Mouse (Mus musculus) liver, embryonic 13.5 days (tissue): ENCODE data around the gene Eml1. TPM values are rescaled to one million over a fixed set of nuclear protein-coding genes. Genes with fewer than 3 reads are reported as not detected.
A peak's percentile ranks its signal among the peaks of the same experiment; 100 is the strongest.

Experiments
- ATAC-seq: fragments of 200-750 bp; cut with Nextera tagmentation; 2 replicates; pipeline ENCODE4 v1.8.0; 2017; ENCODE audit warnings: low read depth, mild to moderate bottlenecking, moderate number of reproducible peaks, moderate library complexity
- DNase-seq: peaks from one replicate; pipeline ENCODE4 v3.0.0; 2022
- H3K27ac ChIP-seq: fragments of 300-500 bp; sonication (generic); 2 replicates; pipeline ENCODE4 v1.5.1; 2015; ENCODE audit warnings: moderate library complexity, mild to moderate bottlenecking, inconsistent platforms
- H3K27me3 ChIP-seq: fragments of 300-500 bp; sonication (generic); 2 replicates; pipeline ENCODE4 v1.6.1; 2015; ENCODE audit warnings: mild to moderate bottlenecking, inconsistent platforms
- H3K36me3 ChIP-seq: fragments of 300-500 bp; sonication (generic); 2 replicates; pipeline ENCODE4 v1.6.1; 2015; ENCODE audit warnings: mild to moderate bottlenecking, inconsistent platforms
- H3K4me1 ChIP-seq: fragments of 300-500 bp; sonication (generic); replicated peaks from 2 replicates; pipeline ENCODE4 v1.6.1; 2015; ENCODE audit warnings: inconsistent platforms
- H3K4me2 ChIP-seq: fragments of 300-500 bp; sonication (generic); 2 replicates; pipeline ENCODE4 v1.6.1; 2015; ENCODE audit warnings: inconsistent platforms, mild to moderate bottlenecking, moderate library complexity
- H3K4me3 ChIP-seq: fragments of 300-500 bp; sonication (generic); replicated peaks from 2 replicates; pipeline ENCODE4 v1.5.1; 2015; ENCODE audit warnings: mild to moderate bottlenecking, inconsistent platforms
- H3K9ac ChIP-seq: fragments of 300-500 bp; sonication (generic); 2 replicates; pipeline ENCODE4 v1.6.1; 2015; ENCODE audit warnings: mild to moderate bottlenecking, inconsistent platforms
- H3K9me3 ChIP-seq: fragments of 300-500 bp; sonication (generic); replicated peaks from 2 replicates; pipeline ENCODE4 v1.6.1; 2016; ENCODE audit warnings: inconsistent platforms
- WGBS: fragments of 180-500 bp; shearing (Covaris S2); methylation state at CpG from one replicate; pipeline ENCODE4 v1.1.7; 2015; ENCODE audit not compliant: insufficient replicate concordance; 5-methylcytosine and 5-hydroxymethylcytosine counted together
- polyA plus RNA-seq: library from polyadenylated mRNA; unstranded; fragments of >200 nt; fragmentation: Nextera tagmentation; extraction: Ambion mirVana; gene quantifications from 2 replicates; pipeline ENCODE4 v1.2.1, GENCODE M21; 2015

Eml1 gene
- polyA plus RNA-seq, 1 experiment from 2014 or later: 5.5 TPM

GRCm38 (mm10) chr12:108519374-108519773, 148.6 kb downstream of the Eml1 start:
- H3K4me1 ChIP-seq: no peaks in the 10 kb centered on the region
- H3K27ac ChIP-seq: no peak overlapping the region
- H3K9me3 ChIP-seq: no peaks in the 10 kb centered on the region
- 49% methylated on average over 8 of the region's 8 CpGs for WGBS
- no peak overlapping the region for H3K4me3 ChIP-seq
- no peak for ATAC-seq
- no peaks in the 10 kb centered on the region for H3K36me3 ChIP-seq
- DNase-seq: no peak
- H3K9ac ChIP-seq: no peak overlapping the region
- no peaks in the 10 kb centered on the region for H3K27me3 ChIP-seq
- H3K4me2 ChIP-seq: no peak overlapping the region

GRCm38 (mm10) chr12:108529214-108529613, 158.5 kb downstream of the Eml1 start:
- peak; percentile 17 for DNase-seq
- H3K9me3 ChIP-seq: no peaks in the 10 kb centered on the region
- ATAC-seq: no peak
- H3K27me3 ChIP-seq: no peaks in the 10 kb centered on the region
- H3K4me3 ChIP-seq: no peak overlapping the region
- H3K9ac ChIP-seq: no peak overlapping the region
- no peak overlapping the region for H3K27ac ChIP-seq
- WGBS: 38% methylated on average over 8 of the region's 8 CpGs
- no peaks in the 10 kb centered on the region for H3K4me1 ChIP-seq
- H3K36me3 ChIP-seq: no peaks in the 10 kb centered on the region
- H3K4me2 ChIP-seq: no peak overlapping the region

GRCm38 (mm10) chr12:108534484-108534883, 163.7 kb downstream of the Eml1 start:
- no peak overlapping the region for H3K9ac ChIP-seq
- no peak overlapping the region for H3K4me3 ChIP-seq
- H3K9me3 ChIP-seq: no peaks in the 10 kb centered on the region
- no peak overlapping the region for H3K27ac ChIP-seq
- DNase-seq (no peak), ATAC-seq (no peak)
- WGBS: 59% methylated on average over 11 of the region's 11 CpGs
- H3K4me2 ChIP-seq: no peak overlapping the region
- H3K4me1 ChIP-seq: no peaks in the 10 kb centered on the region
- no peaks in the 10 kb centered on the region for H3K36me3 ChIP-seq
- no peaks in the 10 kb centered on the region for H3K27me3 ChIP-seq

GRCm38 (mm10) chr12:108536461-108536860, 165.7 kb downstream of the Eml1 start:
- no peaks in the 10 kb centered on the region for H3K9me3 ChIP-seq
- no peaks in the 10 kb centered on the region for H3K36me3 ChIP-seq
- 47% methylated on average over 10 of the region's 10 CpGs for WGBS
- H3K4me3 ChIP-seq: no peak overlapping the region
- no peak overlapping the region for H3K27ac ChIP-seq
- no peak overlapping the region for H3K9ac ChIP-seq
- no peaks in the 10 kb centered on the region for H3K27me3 ChIP-seq
- H3K4me2 ChIP-seq: no peak overlapping the region
- no peaks in the 10 kb centered on the region for H3K4me1 ChIP-seq
- ATAC-seq (no peak), DNase-seq (no peak)

GRCm38 (mm10) chr12:108541088-108541487, 170.3 kb downstream of the Eml1 start:
- DNase-seq (no peak), ATAC-seq (no peak)
- Histone ChIP-seq H3K9me3 (no peaks in the 10 kb centered on the region), H3K36me3 (no peaks in the 10 kb centered on the region), H3K4me2 (no peak overlapping the region), H3K9ac (no peak overlapping the region), H3K27ac (no peak overlapping the region), H3K4me3 (no peak overlapping the region), H3K27me3 (no peaks in the 10 kb centered on the region), H3K4me1 (no peaks in the 10 kb centered on the region)
- 23% methylated on average over 6 of the region's 6 CpGs for WGBS

- no peak for DNase-seq
Observed at GRCm38 (mm10) chr12:108546508-108547153, 175.9 kb downstream of the Eml1 start.

GRCm38 (mm10) chr12:108547251-108547875, 176.6 kb downstream of the Eml1 start:
- WGBS: 62% methylated on average over 15 of the region's 15 CpGs
- DNase-seq: no peak
- H3K9me3 ChIP-seq: no peaks in the 10 kb centered on the region

More at GRCm38 (mm10) chr12:108546508-108547153, 175.9 kb downstream of the Eml1 start:
- Histone ChIP-seq H3K9me3 (no peaks in the 10 kb centered on the region), H3K4me1 (no peaks in the 10 kb centered on the region), H3K27ac (no peak overlapping the region), H3K4me2 (no peak overlapping the region), H3K36me3 (no peaks in the 10 kb centered on the region), H3K9ac (no peak overlapping the region), H3K27me3 (peaks cover 4% of the 10 kb centered on the region), H3K4me3 (no peak overlapping the region)
- no peak for ATAC-seq
- WGBS: 24% methylated on average over 10 of the region's 10 CpGs

GRCm38 (mm10) chr12:108551731-108552130, 181.0 kb downstream of the Eml1 start:
- WGBS: 58% methylated on average over 7 of the region's 7 CpGs

More at GRCm38 (mm10) chr12:108547251-108547875, 176.6 kb downstream of the Eml1 start:
- ATAC-seq: no peak
- no peak overlapping the region for H3K27ac ChIP-seq
- no peaks in the 10 kb centered on the region for H3K4me1 ChIP-seq
- H3K4me2 ChIP-seq: no peak overlapping the region
- no peak overlapping the region for H3K4me3 ChIP-seq
- H3K27me3 ChIP-seq: peaks cover 11% of the 10 kb centered on the region
- no peak overlapping the region for H3K9ac ChIP-seq
- no peaks in the 10 kb centered on the region for H3K36me3 ChIP-seq

GRCm38 (mm10) chr12:108553079-108553478, 182.3 kb downstream of the Eml1 start:
- peaks cover 60% of the 10 kb centered on the region for H3K27me3 ChIP-seq
- H3K9ac ChIP-seq: no peak overlapping the region
- H3K4me2 ChIP-seq: no peak overlapping the region
- no peaks in the 10 kb centered on the region for H3K9me3 ChIP-seq
- WGBS: 34% methylated on average over 6 of the region's 6 CpGs
- no peaks in the 10 kb centered on the region for H3K36me3 ChIP-seq
- H3K4me3 ChIP-seq: no peak overlapping the region
- DNase-seq: no peak
- H3K4me1 ChIP-seq: peaks cover 12% of the 10 kb centered on the region
- no peak overlapping the region for H3K27ac ChIP-seq
- no peak for ATAC-seq

More at GRCm38 (mm10) chr12:108551731-108552130, 181.0 kb downstream of the Eml1 start:
- no peak overlapping the region for H3K4me2 ChIP-seq
- DNase-seq (no peak), ATAC-seq (no peak)
- H3K4me1 ChIP-seq: peaks cover 9% of the 10 kb centered on the region
- no peaks in the 10 kb centered on the region for H3K9me3 ChIP-seq
- peaks cover 54% of the 10 kb centered on the region for H3K27me3 ChIP-seq
- H3K9ac ChIP-seq: no peak overlapping the region
- H3K27ac ChIP-seq: no peak overlapping the region
- H3K4me3 ChIP-seq: no peak overlapping the region
- H3K36me3 ChIP-seq: no peaks in the 10 kb centered on the region

GRCm38 (mm10) chr12:108554120-108554841, 183.5 kb downstream of the Eml1 start, which contains the start of gene Evl:
Gene Evl (plus strand): TSS chr12:108554720.
- Histone ChIP-seq H3K27ac (no peak within 1 kb of the TSS), H3K4me3 (peak within 1 kb of the TSS; percentile 68), H3K36me3 (no peaks in the 10 kb centered on the region), H3K4me1 (peaks cover 12% of the 10 kb centered on the region), H3K9me3 (no peaks in the 10 kb centered on the region), H3K27me3 (peaks cover 60% of the 10 kb centered on the region), H3K4me2 (peak within 1 kb of the TSS; percentile 85), H3K9ac (peak within 1 kb of the TSS; percentile 69)
- 4% methylated on average over 37 of the region's 50 CpGs for whole genome bisulfite sequencing
- DNase-seq: peak; percentile 50
- peak; percentile 81 for ATAC-seq

- Histone ChIP-seq H3K9ac (peak overlapping the region; percentile 69), H3K4me1 (peaks cover 12% of the 10 kb centered on the region), H3K36me3 (no peaks in the 10 kb centered on the region), H3K4me3 (peak overlapping the region; percentile 68), H3K27ac (no peak overlapping the region), H3K4me2 (peak overlapping the region; percentile 85), H3K9me3 (no peaks in the 10 kb centered on the region), H3K27me3 (peaks cover 60% of the 10 kb centered on the region)
- under 1% methylated on average over 45 of the region's 100 CpGs for WGBS
- DNase-seq: no peak
- ATAC-seq: peak; percentile 44
Observed at GRCm38 (mm10) chr12:108554861-108555556, 184.3 kb downstream of the Eml1 start.
